Mouse (Mus musculus) heart, embryonic 10.5 days (tissue): ENCODE measurements around the gene Tnfaip3. TPM values are rescaled to one million over a fixed set of nuclear protein-coding genes. Genes with fewer than 3 reads are reported as not detected.

Experiments used
- DNase-seq: peaks from one replicate; pipeline ENCODE4 v3.0.0-alpha.2; 2017; ENCODE audit warnings: low spot score
- H3K27ac ChIP-seq: fragments of 300-500 bp; sonication (generic); 2 replicates; pipeline ENCODE4 v1.5.1; 2016; ENCODE audit warnings: mild to moderate bottlenecking
- H3K27me3 ChIP-seq: fragments of 300-500 bp; sonication (generic); 2 replicates; pipeline ENCODE4 v1.6.1; 2016; ENCODE audit warnings: mild to moderate bottlenecking; ENCODE audit not compliant: poor library complexity, insufficient read depth, severe bottlenecking
- H3K36me3 ChIP-seq: fragments of 300-500 bp; sonication (generic); 2 replicates; pipeline ENCODE4 v1.6.1; 2016; ENCODE audit warnings: mild to moderate bottlenecking, moderate library complexity
- H3K4me1 ChIP-seq: fragments of 300-500 bp; sonication (generic); 2 replicates; pipeline ENCODE4 v1.6.1; 2016; ENCODE audit warnings: mild to moderate bottlenecking
- H3K4me3 ChIP-seq: fragments of 300-500 bp; sonication (generic); 2 replicates; pipeline ENCODE4 v1.5.1; 2016; ENCODE audit warnings: mild to moderate bottlenecking, moderate library complexity
- H3K9me3 ChIP-seq: fragments of 300-500 bp; sonication (generic); 2 replicates; pipeline ENCODE4 v1.6.1; 2016; ENCODE audit warnings: mild to moderate bottlenecking, moderate library complexity
- WGBS: fragments of 180-500 bp; shearing (Covaris S2); methylation state at CpG from one replicate; pipeline ENCODE4 v1.1.7; 2016; 5-methylcytosine and 5-hydroxymethylcytosine counted together
- polyA plus RNA-seq: library from polyadenylated mRNA; unstranded; fragments of >200 nt; fragmentation: Nextera tagmentation; extraction: Ambion mirVana; gene quantifications from 2 replicates; pipeline ENCODE4 v1.2.1, GENCODE M21; 2016

The Tnfaip3 gene
- polyA plus RNA-seq, 1 experiment from 2014 or later = 1.6 TPM

GRCm38 (mm10) chr10:18985516-18985915 is 29.9 kb downstream of the Tnfaip3 start:
- H3K4me1 ChIP-seq = 0 out of 2 replicates have a peak, but pooled peaks cover 6% of the 10 kb centered on the region
- 78% methylated on average over 3 of the region's 3 CpGs for WGBS
- no peak overlapping the region for H3K4me3 ChIP-seq
- H3K9me3 ChIP-seq = no peaks in the 10 kb centered on the region
- DNase-seq = no peak
- H3K27ac ChIP-seq = no peak overlapping the region
- no peaks in the 10 kb centered on the region for H3K36me3 ChIP-seq
- H3K27me3 ChIP-seq = no peaks in the 10 kb centered on the region

GRCm38 (mm10) chr10:18983514-18983913 is 31.9 kb downstream of the Tnfaip3 start:
- WGBS = 73% methylated on average over 6 of the region's 6 CpGs
- Histone ChIP-seq H3K4me3 (no peak overlapping the region), H3K36me3 (no peaks in the 10 kb centered on the region), H3K4me1 (0 out of 2 replicates have a peak, but pooled peaks cover 6% of the 10 kb centered on the region), H3K9me3 (no peaks in the 10 kb centered on the region), H3K27me3 (no peaks in the 10 kb centered on the region), H3K27ac (no peak overlapping the region)
- no peak for DNase-seq

- Histone ChIP-seq H3K36me3 (no peaks in the 10 kb centered on the region), H3K27me3 (no peaks in the 10 kb centered on the region), H3K4me1 (no peaks in the 10 kb centered on the region), H3K4me3 (no peak overlapping the region), H3K9me3 (no peaks in the 10 kb centered on the region), H3K27ac (no peak overlapping the region)
- 80% methylated on average over 3 of the region's 3 CpGs for WGBS
- no peak for DNase-seq
Observed at GRCm38 (mm10) chr10:18974486-18974885, 41.0 kb downstream of the Tnfaip3 start.

GRCm38 (mm10) chr10:18966893-18967292 is 48.6 kb downstream of the Tnfaip3 start:
- H3K4me3 ChIP-seq = no peak overlapping the region
- WGBS = 87% methylated on average over 10 of the region's 10 CpGs
- H3K4me1 ChIP-seq = no peaks in the 10 kb centered on the region

GRCm38 (mm10) chr10:18965601-18966000 is 49.9 kb downstream of the Tnfaip3 start:
- Histone ChIP-seq H3K4me3 (no peak overlapping the region), H3K36me3 (no peaks in the 10 kb centered on the region), H3K27ac (no peak overlapping the region), H3K4me1 (no peaks in the 10 kb centered on the region), H3K9me3 (no peaks in the 10 kb centered on the region), H3K27me3 (no peaks in the 10 kb centered on the region)
- WGBS = 81% methylated on average over 4 of the region's 4 CpGs
- DNase-seq = no peak

More at GRCm38 (mm10) chr10:18966893-18967292, 48.6 kb downstream of the Tnfaip3 start:
- no peaks in the 10 kb centered on the region for H3K27me3 ChIP-seq
- DNase-seq = no peak
- no peaks in the 10 kb centered on the region for H3K9me3 ChIP-seq
- H3K27ac ChIP-seq = no peak overlapping the region
- H3K36me3 ChIP-seq = no peaks in the 10 kb centered on the region

- Histone ChIP-seq H3K4me1 (no peaks in the 10 kb centered on the region), H3K4me3 (no peak overlapping the region), H3K27me3 (no peaks in the 10 kb centered on the region), H3K27ac (no peak overlapping the region), H3K36me3 (no peaks in the 10 kb centered on the region), H3K9me3 (no peaks in the 10 kb centered on the region)
- 66% methylated on average over 7 of the region's 7 CpGs for WGBS
- no peak for DNase-seq
Observed at GRCm38 (mm10) chr10:18964856-18965255, 50.6 kb downstream of the Tnfaip3 start.

GRCm38 (mm10) chr10:18959777-18960492 is 55.5 kb downstream of the Tnfaip3 start:
- no peak for DNase-seq
- H3K27me3 ChIP-seq = no peaks in the 10 kb centered on the region
- H3K4me1 ChIP-seq = no peaks in the 10 kb centered on the region
- no peaks in the 10 kb centered on the region for H3K36me3 ChIP-seq
- H3K27ac ChIP-seq = no peak overlapping the region
- no peak overlapping the region for H3K4me3 ChIP-seq
- WGBS = 58% methylated on average over 14 of the region's 14 CpGs
- no peaks in the 10 kb centered on the region for H3K9me3 ChIP-seq

- no peak for DNase-seq
- H3K4me3 ChIP-seq = no peak overlapping the region
- no peaks in the 10 kb centered on the region for H3K36me3 ChIP-seq
- H3K27me3 ChIP-seq = no peaks in the 10 kb centered on the region
- no peaks in the 10 kb centered on the region for H3K9me3 ChIP-seq
- WGBS = 24% methylated on average over 1 of the region's 1 CpGs
- H3K27ac ChIP-seq = no peak overlapping the region
- no peaks in the 10 kb centered on the region for H3K4me1 ChIP-seq
Observed at GRCm38 (mm10) chr10:18953706-18954071, 61.8 kb downstream of the Tnfaip3 start.

- Histone ChIP-seq H3K9me3 (no peaks in the 10 kb centered on the region), H3K27ac (no peak overlapping the region), H3K4me1 (no peaks in the 10 kb centered on the region), H3K36me3 (no peaks in the 10 kb centered on the region), H3K27me3 (no peaks in the 10 kb centered on the region), H3K4me3 (no peak overlapping the region)
- no peak for DNase-seq
Observed at GRCm38 (mm10) chr10:18953011-18953705, 62.3 kb downstream of the Tnfaip3 start.

Other genes starting within 250 kb of the Tnfaip3 start
- gene Gm4922, start 228.9 kb downstream of the Tnfaip3 start, polyA plus RNA-seq = not detected in 2 replicates
- gene Perp, start 170.6 kb downstream of the Tnfaip3 start, polyA plus RNA-seq = 51.5 and 89.4 TPM in 2 replicates